Mouse (Mus musculus) right cerebral cortex, postnatal 10 days (tissue): ENCODE results near the gene Ccdc115.

Experiments
- DNase-seq, 2 experiments: peaks; one replicate each; pipeline ENCODE4 v3.0.0; 2021; ENCODE audit warnings: low spot score in 2 of 2

Ccdc115 gene

GRCm38 (mm10) chr1:34439215-34439960 is at the start of gene Ccdc115, which contains the start of gene Imp4:
TSS of gene Ccdc115 (minus strand) at chr1:34439672.
TSS of gene Imp4 (plus strand) at chr1:34439851.
- peak; percentile 97 to 99 for DNase-seq

DNA sequence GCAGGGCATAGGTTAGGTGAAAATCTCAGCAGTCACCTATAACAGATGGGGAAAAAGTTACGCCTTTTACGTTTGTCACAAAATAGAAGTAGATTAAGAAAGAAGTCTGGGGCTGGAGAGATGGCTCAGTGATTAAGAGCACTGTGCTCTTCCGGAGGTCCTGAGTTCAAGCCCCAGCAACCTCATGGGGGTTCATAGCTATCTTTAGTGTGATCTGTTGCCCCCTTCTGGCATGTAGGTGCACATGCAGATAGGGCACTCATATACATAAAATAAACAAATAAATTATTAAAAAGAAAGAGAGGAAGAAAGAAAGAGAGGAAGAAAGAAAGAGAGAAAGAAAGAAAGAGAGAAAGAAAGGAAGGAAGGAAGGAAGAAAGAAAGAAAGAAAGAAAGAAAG is 47.9 kb upstream of the Ccdc115 start:
- no peak for DNase-seq

DNA sequence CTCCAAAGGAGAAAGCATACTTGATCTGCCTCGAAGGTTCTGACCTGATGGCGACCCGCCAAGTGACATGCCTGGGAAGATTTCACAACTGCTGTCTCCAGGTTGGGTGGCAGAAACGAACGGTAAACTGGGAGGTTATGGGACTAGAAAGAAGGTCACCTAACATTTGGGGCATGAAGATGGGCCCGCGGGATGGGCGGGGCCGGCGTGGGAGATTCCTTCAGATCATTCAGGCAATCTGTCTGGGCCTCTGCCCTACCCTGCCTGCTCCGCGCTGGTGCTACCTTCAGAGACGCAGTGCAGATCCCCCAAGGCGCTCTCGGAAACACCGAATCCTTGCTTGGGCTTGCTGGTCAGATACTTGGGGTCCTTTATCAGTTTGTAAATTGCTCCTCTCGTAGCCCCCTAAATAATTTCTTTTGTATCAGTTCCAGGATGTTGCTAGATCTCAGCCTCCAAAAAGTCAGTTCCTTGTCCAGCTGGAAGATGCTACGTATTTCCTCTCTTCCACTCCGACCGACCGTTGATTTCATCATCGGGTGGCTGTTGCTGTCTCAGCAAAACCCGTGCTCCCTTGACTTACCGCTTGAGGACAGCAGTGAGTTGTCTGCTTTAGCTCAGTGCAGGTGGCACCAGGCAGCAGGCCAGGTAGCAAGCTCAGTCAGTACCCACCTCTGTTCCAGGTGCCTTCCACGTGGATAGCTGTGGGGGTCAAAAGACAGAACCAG is 46.2 kb upstream of the Ccdc115 start:
- DNase-seq, result peak; percentile 77 to 79

GRCm38 (mm10) chr1:34484470-34484869 is 45.0 kb upstream of the Ccdc115 start:
- DNase-seq, result no peak

- no peak for DNase-seq
These were observed 42.6 kb upstream of the Ccdc115 start for GRCm38 (mm10) chr1:34481920-34482669.

DNA sequence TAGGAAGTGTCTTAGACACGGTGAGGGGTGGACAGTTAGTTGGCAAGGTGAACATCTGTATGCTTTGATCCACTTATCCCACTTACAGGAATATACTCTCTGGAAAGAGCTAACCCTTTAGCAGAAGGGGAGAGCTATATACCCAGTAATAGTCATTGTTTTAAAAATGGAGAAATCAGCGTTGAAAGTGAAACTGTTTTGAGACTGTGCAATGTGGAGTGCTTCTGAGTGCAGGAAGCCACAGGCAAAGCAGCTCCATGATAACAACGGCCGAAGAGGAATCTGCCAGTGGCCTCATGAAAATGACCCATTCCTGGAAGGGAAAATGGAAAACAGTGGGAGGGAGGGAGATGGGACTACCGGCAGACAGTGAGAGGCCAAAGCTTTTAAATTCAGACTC is 41.3 kb upstream of the Ccdc115 start:
- DNase-seq, result no peak

DNA sequence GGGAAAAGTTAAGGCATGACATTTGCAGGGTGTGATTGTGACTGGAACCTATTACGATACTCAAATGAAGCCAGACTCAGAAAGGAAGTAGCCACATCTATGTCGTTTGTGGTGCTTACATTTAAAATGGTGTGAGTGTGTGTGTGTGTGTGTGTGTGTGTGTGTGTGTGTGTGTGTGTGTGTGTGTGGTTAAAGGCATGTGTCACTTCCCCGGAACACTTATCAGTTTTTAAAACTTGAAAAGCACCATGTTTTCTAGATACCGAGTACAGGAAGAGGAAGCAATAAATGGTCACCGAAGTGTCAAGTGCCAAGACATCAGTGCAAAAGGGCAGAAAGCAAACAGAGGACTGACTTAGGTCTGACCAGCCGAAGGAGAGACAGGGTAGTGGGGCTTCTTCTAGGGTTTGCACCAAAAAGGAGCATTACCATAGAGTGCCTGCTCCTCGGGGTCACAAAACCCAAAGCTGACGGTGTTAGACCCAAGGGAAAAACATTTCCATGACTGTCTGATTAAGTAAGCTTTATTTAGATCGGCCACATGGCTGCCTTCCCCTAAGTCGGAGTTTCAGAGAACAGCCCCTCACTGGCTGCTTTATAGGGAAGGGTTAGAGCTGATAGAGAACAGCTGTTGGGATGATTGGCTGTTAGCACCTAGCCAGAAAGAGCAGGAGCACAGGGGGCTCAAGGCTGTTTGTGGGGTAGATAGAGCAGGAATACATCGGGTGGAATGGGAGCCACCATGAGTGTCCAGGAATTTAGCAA is 39.6 kb upstream of the Ccdc115 start:
- DNase-seq, result no peak

- DNase-seq, result peak in 1 of 2 experiments; percentile 43
These were observed 33.2 kb upstream of the Ccdc115 start for GRCm38 (mm10) chr1:34472427-34473300.

DNA sequence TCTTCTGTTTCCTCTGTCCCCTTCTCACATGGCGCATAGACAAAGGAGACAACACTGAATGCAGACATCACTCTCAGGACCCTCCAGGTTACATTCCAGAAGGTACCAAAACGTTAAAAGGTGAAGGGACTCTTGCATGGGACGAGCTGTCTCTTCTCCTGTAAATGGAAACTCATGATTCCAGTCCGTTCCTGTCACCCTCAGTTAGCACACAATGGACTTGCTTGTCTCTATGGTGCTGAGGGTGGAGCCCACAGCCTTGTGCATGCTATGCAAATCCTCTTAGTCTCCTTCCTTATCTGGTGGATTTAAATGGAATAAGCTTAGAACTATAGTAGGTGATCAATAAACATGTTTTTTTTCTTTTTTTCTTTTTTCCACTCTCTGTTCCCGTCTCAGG is 30.3 kb upstream of the Ccdc115 start:
- DNase-seq, result no peak

GRCm38 (mm10) chr1:34468500-34468899 is 29.0 kb upstream of the Ccdc115 start:
- no peak for DNase-seq

GRCm38 (mm10) chr1:34468051-34468450 is 28.6 kb upstream of the Ccdc115 start:
- DNase-seq, result no peak

DNA sequence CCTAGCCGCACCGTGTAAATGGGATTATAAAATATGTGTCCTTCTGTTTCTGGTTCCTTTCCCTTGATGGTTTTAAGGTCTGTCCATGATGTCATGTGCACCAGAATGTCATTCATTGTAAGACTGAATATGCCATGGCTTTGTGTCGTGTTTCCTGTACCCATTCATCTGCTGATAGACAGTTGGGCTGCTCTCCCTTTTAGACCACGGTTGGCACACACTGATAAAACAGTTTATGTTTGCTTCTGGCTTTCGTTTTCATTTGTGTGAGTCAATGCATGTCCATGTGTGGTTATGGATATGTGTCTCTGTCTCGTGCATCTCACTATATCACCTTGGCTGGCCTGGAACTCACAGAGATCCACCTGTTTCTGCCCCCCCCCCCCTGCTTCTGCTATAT is 26.0 kb upstream of the Ccdc115 start:
- DNase-seq, result no peak

GRCm38 (mm10) chr1:34464310-34464817 is 24.9 kb upstream of the Ccdc115 start:
- no peak for DNase-seq

GRCm38 (mm10) chr1:34462766-34463165 is 23.3 kb upstream of the Ccdc115 start:
- DNase-seq, result peak in 1 of 2 experiments; percentile 77

DNA sequence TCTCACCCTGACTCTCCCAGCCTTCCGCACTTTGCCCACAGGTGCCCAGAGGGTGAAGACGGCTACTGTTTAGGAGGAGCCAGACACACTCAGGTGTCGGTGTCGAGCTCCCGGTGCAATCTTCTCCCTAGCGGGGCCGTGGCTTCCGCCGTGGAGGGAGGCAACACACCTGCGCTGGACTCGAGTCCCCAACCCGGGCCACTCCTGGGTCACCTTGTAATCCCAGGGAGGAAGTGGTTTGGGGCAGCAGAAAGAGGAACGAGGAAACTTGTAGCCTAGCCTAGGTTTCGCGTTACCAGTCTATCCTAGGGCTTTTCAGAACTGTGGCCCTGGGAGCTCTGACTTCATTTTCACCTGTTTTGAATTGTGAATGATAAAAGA is 20.6 kb upstream of the Ccdc115 start:
- no peak for DNase-seq

- peak; percentile 89 to 90 for DNase-seq
These were observed 20.0 kb upstream of the Ccdc115 start, which contains the start of gene Ptpn18 for GRCm38 (mm10) chr1:34459284-34460060. TSS of gene Ptpn18 (plus strand) at chr1:34459762.

GRCm38 (mm10) chr1:34458431-34458830 is 19.0 kb upstream of the Ccdc115 start:
- no peak for DNase-seq

DNA sequence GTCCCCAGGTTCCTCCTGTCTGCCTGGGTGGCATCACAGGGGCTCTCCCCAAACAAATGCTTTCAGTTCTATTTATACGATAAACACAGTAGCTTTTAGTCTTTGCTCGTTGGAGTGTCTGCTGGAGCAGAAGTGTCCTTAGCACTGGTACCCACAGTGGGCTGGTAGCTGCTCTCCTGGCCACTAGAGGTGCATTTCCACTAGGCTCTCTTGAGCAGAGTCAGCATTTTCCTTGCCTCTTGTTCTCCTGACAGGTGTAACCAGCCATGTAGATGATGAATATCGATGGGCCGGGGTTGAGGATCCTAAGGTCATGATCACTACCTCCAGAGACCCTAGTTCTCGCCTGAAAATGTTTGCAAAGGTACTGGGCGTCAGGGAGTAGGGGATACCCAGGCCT is 3.7 kb upstream of the Ccdc115 start:
- DNase-seq, result no peak

- peak in 1 of 2 experiments; percentile 28 for DNase-seq
These were observed 624 bp upstream of the Ccdc115 start for GRCm38 (mm10) chr1:34439961-34440630.
